Mouse (Mus musculus) stomach, postnatal 0 days (tissue): Measurements from ENCODE around the gene Mynn. TPM values are rescaled to one million over a fixed set of nuclear protein-coding genes. Genes with fewer than 3 reads are reported as not detected.

Source experiments
- ATAC-seq: fragments of 200-750 bp; cut with Nextera tagmentation; 2 replicates; pipeline ENCODE4 v1.8.0; 2017; ENCODE audit not compliant: low FRiP score, low TSS enrichment
- DNase-seq: peaks from one replicate; pipeline ENCODE4 v3.0.0-alpha.2; 2016; ENCODE audit warnings: low spot score
- H3K27ac ChIP-seq: fragments of 300-500 bp; sonication (generic); replicated peaks from 2 replicates; pipeline ENCODE4 v1.5.1; 2014; ENCODE audit warnings: mild to moderate bottlenecking, control low read depth
- H3K27me3 ChIP-seq: fragments of 300-500 bp; sonication (generic); 2 replicates; pipeline ENCODE4 v1.6.1; 2014; ENCODE audit warnings: low read length; ENCODE audit not compliant: control insufficient read depth, insufficient read depth
- H3K36me3 ChIP-seq: fragments of 300-500 bp; sonication (generic); 2 replicates; pipeline ENCODE4 v1.6.1; 2014; ENCODE audit warnings: low read length, mixed read lengths; ENCODE audit not compliant: control insufficient read depth, insufficient read depth
- H3K4me1 ChIP-seq: fragments of 300-500 bp; sonication (generic); replicated peaks from 2 replicates; pipeline ENCODE4 v1.6.1; 2014; ENCODE audit warnings: antibody characterized with exemption; ENCODE audit not compliant: control insufficient read depth, insufficient read depth
- H3K4me2 ChIP-seq: fragments of 300-500 bp; sonication (generic); replicated peaks from 2 replicates; pipeline ENCODE4 v1.6.1; 2014; ENCODE audit warnings: low read depth, mild to moderate bottlenecking, control low read depth, moderate library complexity
- H3K4me3 ChIP-seq: fragments of 300-500 bp; sonication (generic); 2 replicates; pipeline ENCODE4 v1.5.1; 2014; ENCODE audit warnings: low read depth, low read length, control low read depth
- H3K9ac ChIP-seq: fragments of 300-500 bp; sonication (generic); 2 replicates; pipeline ENCODE4 v1.6.1; 2014; ENCODE audit warnings: mild to moderate bottlenecking, low read length, control low read depth, mixed read lengths
- H3K9me3 ChIP-seq: fragments of 300-500 bp; sonication (generic); 2 replicates; pipeline ENCODE4 v1.6.1; 2016; ENCODE audit warnings: low read length; ENCODE audit not compliant: control insufficient read depth
- CTCF ChIP-seq: IDR thresholded peaks from 2 replicates; pipeline ENCODE4 v1.5.1; 2016; ENCODE audit warnings: antibody characterized with exemption, low read depth, mild to moderate bottlenecking, moderate library complexity
- EP300 ChIP-seq: optimal IDR thresholded peaks from 2 replicates; pipeline ENCODE3; 2016; ENCODE audit warnings: antibody characterized with exemption
- WGBS: fragments of 180-500 bp; shearing (Covaris S2); extraction: QIAGEN DNeasy Blood & Tissue Kit; methylation state at CpG from one replicate; pipeline ENCODE4 v1.1.7; 2014; 5-methylcytosine and 5-hydroxymethylcytosine counted together
- polyA plus RNA-seq: library from polyadenylated mRNA; unstranded; fragments of >200 nt; fragmentation: Nextera tagmentation; extraction: Ambion mirVana; gene quantifications from 2 replicates; pipeline ENCODE4 v1.2.1, GENCODE M21; 2015

The Mynn gene
- polyA plus RNA-seq, 1 experiment from 2014 or later = 11.2 TPM

DNA sequence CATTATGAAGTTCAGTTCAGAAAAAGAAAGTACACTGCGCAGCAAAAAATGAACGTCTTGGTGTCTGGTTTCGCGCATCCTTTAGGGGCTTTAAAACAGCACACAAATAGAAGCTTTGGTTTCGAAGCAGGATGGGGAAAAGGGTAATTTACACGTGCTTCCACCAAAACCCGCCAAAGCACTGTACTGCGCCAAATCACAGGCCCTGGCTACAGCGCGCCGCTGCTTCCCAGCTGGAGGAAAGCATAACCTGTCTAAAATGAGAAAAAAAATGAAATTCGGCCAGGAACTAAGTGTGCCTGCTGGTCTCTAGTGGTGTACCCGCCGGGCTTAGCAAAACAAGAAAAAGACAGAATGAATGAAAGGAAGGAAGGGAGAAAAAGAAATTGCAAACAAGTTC is 1.1 kb upstream of the Mynn start:
- DNase-seq (peak; percentile 37), ATAC-seq (no peak)
- H3K4me3 ChIP-seq = peak overlapping the region; percentile 88
- H3K27me3 ChIP-seq = no peaks in the 10 kb centered on the region
- no peak for TF ChIP-seq EP300
- TF ChIP-seq CTCF = no peak
- H3K9ac ChIP-seq = peak overlapping the region; percentile 48
- peak overlapping the region; percentile 70 for H3K27ac ChIP-seq
- no peaks in the 10 kb centered on the region; the same call in 1 of the 2 replicates for H3K36me3 ChIP-seq
- peak overlapping the region; percentile 75 for H3K4me2 ChIP-seq
- H3K4me1 ChIP-seq = peaks cover 7% of the 10 kb centered on the region; the same call in 1 of the 2 replicates
- WGBS = 1% methylated on average over 14 of the region's 14 CpGs
- no peaks in the 10 kb centered on the region for H3K9me3 ChIP-seq

DNA sequence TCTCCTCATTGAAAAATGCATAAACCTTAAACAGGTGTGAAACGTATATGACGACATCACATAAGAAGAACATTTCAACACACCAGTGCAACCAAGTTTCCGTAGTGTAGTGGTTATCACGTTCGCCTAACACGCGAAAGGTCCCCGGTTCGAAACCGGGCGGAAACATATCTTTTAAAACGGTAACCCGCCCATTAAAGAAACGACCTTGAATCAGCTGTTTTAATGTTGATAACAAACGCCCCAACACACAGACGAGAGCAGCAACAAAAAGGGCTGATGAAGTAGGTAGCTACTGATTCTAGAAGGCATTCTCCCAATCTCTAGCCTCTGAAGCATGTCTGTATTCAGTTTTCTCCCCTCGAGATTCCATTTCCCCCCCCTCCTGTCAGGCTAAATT is 690 bp upstream of the Mynn start:
- Histone ChIP-seq H3K27me3 (no peaks in the 10 kb centered on the region), H3K36me3 (no peaks in the 10 kb centered on the region; the same call in 1 of the 2 replicates), H3K27ac (0 out of 2 replicates have a peak overlapping the region, but pooled peaks have one; percentile 8), H3K9me3 (no peaks in the 10 kb centered on the region), H3K4me3 (peak overlapping the region; percentile 88), H3K9ac (no peak overlapping the region), H3K4me1 (peaks cover 7% of the 10 kb centered on the region; the same call in 1 of the 2 replicates), H3K4me2 (peak overlapping the region; percentile 75)
- ATAC-seq (peak; percentile 8; the same call in 1 of the 2 replicates), DNase-seq (peak; percentile 84)
- no peak for TF ChIP-seq CTCF
- under 1% methylated on average over 17 of the region's 17 CpGs for WGBS

DNA sequence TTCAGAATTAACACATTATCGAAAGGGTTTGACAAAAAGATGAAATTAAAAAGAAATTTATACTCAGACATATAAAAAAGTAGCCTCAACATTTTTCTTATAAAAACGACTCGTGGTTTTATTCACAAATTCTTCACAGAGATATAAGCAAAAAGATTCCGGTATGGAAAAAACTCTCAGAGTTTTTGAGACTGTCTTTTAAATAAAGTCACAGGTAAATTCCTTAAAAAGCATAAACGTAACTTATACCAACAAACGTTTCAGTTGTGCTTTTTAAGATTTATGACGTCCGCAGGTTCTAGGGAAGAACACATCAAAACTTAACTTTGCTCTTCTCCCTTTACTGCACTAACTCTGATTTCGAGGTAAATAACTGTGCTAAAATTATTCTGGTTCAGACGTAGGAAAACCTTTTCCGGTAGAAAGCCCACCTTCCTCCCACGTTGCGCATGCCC is 228 bp upstream of the Mynn start:
- Histone ChIP-seq H3K4me3 (peak overlapping the region; percentile 88), H3K36me3 (no peaks in the 10 kb centered on the region; the same call in 1 of the 2 replicates), H3K27me3 (no peaks in the 10 kb centered on the region), H3K9ac (no peak overlapping the region), H3K4me1 (peaks cover 7% of the 10 kb centered on the region; the same call in 1 of the 2 replicates), H3K4me2 (peak overlapping the region; percentile 75), H3K27ac (peak overlapping the region; percentile 97; the same call in 1 of the 2 replicates), H3K9me3 (no peaks in the 10 kb centered on the region)
- TF ChIP-seq EP300 (no peak), CTCF (no peak)
- DNase-seq (no peak), ATAC-seq (no peak)
- under 1% methylated on average over 13 of the region's 13 CpGs for WGBS

DNA sequence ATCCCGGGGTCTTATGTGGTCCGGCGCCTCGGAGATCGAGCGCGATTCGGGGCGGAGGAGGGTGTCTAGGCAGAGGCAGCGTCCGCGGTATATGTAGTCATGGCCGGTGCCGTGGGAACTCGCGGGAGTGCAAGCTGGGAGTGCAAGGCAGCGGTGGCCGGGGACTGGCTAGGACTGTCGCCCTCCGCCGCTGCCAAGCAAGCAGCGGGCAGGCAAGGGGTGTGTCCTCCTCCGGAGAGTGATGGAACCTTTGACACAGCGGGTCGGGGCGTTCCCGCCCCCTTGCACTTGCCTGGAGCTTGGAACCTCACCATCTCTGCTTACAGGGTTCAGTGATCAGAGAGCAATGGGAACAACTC is 854 bp downstream of the Mynn start:
- H3K27me3 ChIP-seq = no peaks in the 10 kb centered on the region
- H3K27ac ChIP-seq = peak overlapping the region; percentile 97
- H3K4me3 ChIP-seq = peak overlapping the region; percentile 88
- TF ChIP-seq CTCF = no peak
- TF ChIP-seq EP300 = no peak
- peak overlapping the region; percentile 91 for H3K9ac ChIP-seq
- H3K9me3 ChIP-seq = no peaks in the 10 kb centered on the region
- H3K36me3 ChIP-seq = peaks cover 6% of the 10 kb centered on the region; the same call in 1 of the 2 replicates
- DNase-seq = peak; percentile 85
- WGBS = under 1% methylated on average over 27 of the region's 27 CpGs
- peak; percentile 75 for ATAC-seq
- H3K4me2 ChIP-seq = peak overlapping the region; percentile 75
- H3K4me1 ChIP-seq = peaks cover 7% of the 10 kb centered on the region; the same call in 1 of the 2 replicates

DNA sequence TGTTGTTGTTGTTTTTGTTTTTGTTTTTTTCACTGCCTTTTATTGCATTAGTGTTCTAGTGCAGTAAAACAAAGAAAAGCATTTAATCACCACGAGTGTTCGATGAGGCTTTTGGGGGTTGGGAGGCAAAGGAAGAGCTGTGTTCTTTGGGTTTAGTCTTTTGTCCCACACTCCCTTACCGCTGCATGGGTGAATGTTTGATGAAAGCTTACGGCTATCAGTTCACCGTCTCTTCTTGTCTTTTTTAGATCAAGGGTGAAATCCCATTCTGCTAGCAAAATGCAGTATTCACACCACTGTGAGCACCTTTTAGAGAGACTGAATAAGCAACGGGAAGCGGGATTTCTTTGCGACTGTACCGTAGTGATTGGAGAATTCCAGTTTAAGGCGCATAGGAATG is 1.4 kb downstream of the Mynn start:
- Histone ChIP-seq H3K9ac (peak overlapping the region; percentile 91; the same call in 1 of the 2 replicates), H3K4me2 (peak overlapping the region; percentile 75), H3K27me3 (no peaks in the 10 kb centered on the region), H3K4me1 (peaks cover 7% of the 10 kb centered on the region; the same call in 1 of the 2 replicates), H3K36me3 (peaks cover 8% of the 10 kb centered on the region; the same call in 1 of the 2 replicates), H3K9me3 (no peaks in the 10 kb centered on the region), H3K4me3 (peak overlapping the region; percentile 88), H3K27ac (peak overlapping the region; percentile 97; the same call in 1 of the 2 replicates)
- DNase-seq = no peak
- WGBS = 39% methylated on average over 10 of the region's 10 CpGs
- no peak for ATAC-seq
- TF ChIP-seq EP300 = no peak
- no peak for TF ChIP-seq CTCF

DNA sequence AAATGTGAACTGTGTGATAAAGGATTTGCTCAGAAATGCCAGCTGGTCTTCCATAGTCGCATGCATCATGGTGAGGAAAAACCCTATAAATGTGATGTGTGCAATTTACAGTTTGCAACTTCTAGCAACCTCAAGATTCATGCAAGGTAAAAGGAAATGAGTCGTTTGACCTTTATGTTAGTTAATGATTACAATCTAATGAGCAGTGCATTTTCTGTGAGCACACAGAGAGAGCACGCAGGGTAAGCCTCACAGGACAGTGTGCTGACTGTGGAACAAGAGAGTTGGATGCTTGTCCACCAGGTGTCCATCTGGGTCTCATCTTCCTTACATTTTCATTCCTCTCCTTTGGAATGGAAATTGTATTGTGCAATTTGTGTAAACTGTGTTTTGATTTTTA is 7.1 kb downstream of the Mynn start:
- no peak for DNase-seq
- no peak overlapping the region for H3K27ac ChIP-seq
- WGBS = 75% methylated on average over 3 of the region's 3 CpGs
- no peak for ATAC-seq
- no peak overlapping the region for H3K4me3 ChIP-seq
- H3K36me3 ChIP-seq = peaks cover 23% of the 10 kb centered on the region
- H3K27me3 ChIP-seq = no peaks in the 10 kb centered on the region
- H3K4me2 ChIP-seq = no peak overlapping the region
- no peaks in the 10 kb centered on the region for H3K9me3 ChIP-seq
- TF ChIP-seq CTCF (no peak), EP300 (no peak)
- H3K9ac ChIP-seq = no peak overlapping the region
- H3K4me1 ChIP-seq = no peaks in the 10 kb centered on the region
